Mouse (Mus musculus) myocyte (in vitro differentiated cells): ENCODE data around the gene Ctu2. TPM values are rescaled to one million over a fixed set of nuclear protein-coding genes. Genes with fewer than 3 reads are reported as not detected.
A peak's percentile ranks its signal among the peaks of the same experiment; 100 is the strongest.

Experiments
- H3K27me3 ChIP-seq: one replicate; pipeline ENCODE4 v1.6.1; 2011; ENCODE audit not compliant: control insufficient read depth, insufficient read depth, insufficient read length
- H3K36me3 ChIP-seq: one replicate; pipeline ENCODE4 v1.6.1; 2011; ENCODE audit not compliant: control insufficient read depth, insufficient read depth
- H3K4me2 ChIP-seq: one replicate; pipeline ENCODE4 v1.6.1; 2011; ENCODE audit warnings: low read depth, control low read depth
- H3K4me3 ChIP-seq: one replicate; pipeline ENCODE4 v1.5.1; 2011; ENCODE audit warnings: mild to moderate bottlenecking, control low read depth, moderate library complexity
- H3K79me2 ChIP-seq: one replicate; pipeline ENCODE4 v1.6.1; 2011; ENCODE audit not compliant: control insufficient read depth, insufficient read depth
- H3ac ChIP-seq: one replicate; pipeline ENCODE4 v1.6.1; 2011; ENCODE audit not compliant: control insufficient read depth, insufficient read length
- CEBPB ChIP-seq: IDR thresholded peaks from 2 replicates; pipeline ENCODE4 v1.6.1; 2011; ENCODE audit warnings: mild to moderate bottlenecking, moderate library complexity; ENCODE audit not compliant: poor library complexity, insufficient read depth, severe bottlenecking
- E2F4 ChIP-seq: IDR thresholded peaks from one replicate; pipeline ENCODE4 v1.6.1; 2011; ENCODE audit warnings: mild to moderate bottlenecking, control low read depth, moderate library complexity; ENCODE audit not compliant: insufficient read depth
- MAX ChIP-seq: IDR thresholded peaks from one replicate; pipeline ENCODE4 v1.6.1; 2011; ENCODE audit warnings: low read depth, mild to moderate bottlenecking, control low read depth
- MYOD1 ChIP-seq, 3 experiments: IDR thresholded peaks; one replicate each; pipeline ENCODE4 v1.6.1; 2011; ENCODE audit warnings: control low read depth in 2 of 3, low read depth in 2 of 3, mild to moderate bottlenecking in 2 of 3, moderate library complexity in 1 of 3; ENCODE audit not compliant: insufficient read length in 2 of 3, control insufficient read depth in 1 of 3
- MYOG ChIP-seq, 3 experiments: IDR thresholded peaks; one replicate each; pipeline ENCODE4 v1.6.1; 2011; ENCODE audit warnings: control low read depth in 2 of 3, low read depth in 2 of 3, mild to moderate bottlenecking in 2 of 3; ENCODE audit not compliant: insufficient read length in 2 of 3, control insufficient read depth in 1 of 3, insufficient read depth in 1 of 3
- POLR2A ChIP-seq: IDR thresholded peaks from one replicate; pipeline ENCODE4 v1.6.1; 2011; ENCODE audit warnings: low read depth, mild to moderate bottlenecking, control low read depth, moderate library complexity; ENCODE audit not compliant: insufficient read length
- POLR2AphosphoS2 ChIP-seq: IDR thresholded peaks from one replicate; pipeline ENCODE4 v1.6.1; 2011; ENCODE audit warnings: low read depth, control low read depth; ENCODE audit not compliant: insufficient read length
- REST ChIP-seq: IDR thresholded peaks from one replicate; pipeline ENCODE4 v1.6.1; 2011; ENCODE audit warnings: mild to moderate bottlenecking, control low read depth, moderate library complexity; ENCODE audit not compliant: insufficient read depth, insufficient read length
- SRF ChIP-seq: IDR thresholded peaks from one replicate; pipeline ENCODE4 v1.6.1; 2011; ENCODE audit warnings: low read depth; ENCODE audit not compliant: control insufficient read depth, insufficient read length
- TCF12 ChIP-seq: IDR thresholded peaks from one replicate; pipeline ENCODE4 v1.6.1; 2011; ENCODE audit warnings: mild to moderate bottlenecking, control low read depth; ENCODE audit not compliant: poor library complexity, insufficient read depth, severe bottlenecking
- TCF3 ChIP-seq: IDR thresholded peaks from one replicate; pipeline ENCODE4 v1.6.1; 2011; ENCODE audit warnings: low read depth, control low read depth; ENCODE audit not compliant: insufficient read length
- USF1 ChIP-seq: IDR thresholded peaks from one replicate; pipeline ENCODE4 v1.6.1; 2011; ENCODE audit warnings: low read depth, mild to moderate bottlenecking, control low read depth, moderate library complexity
- polyA plus RNA-seq: library from polyadenylated mRNA; unstranded; fragments of >200 nt; fragmentation: generic; extraction: Trizol; gene quantifications from one replicate; pipeline ENCODE4 v1.2.1, GENCODE M21; 2012; ENCODE audit warnings: missing spikeins

The Ctu2 gene
- polyA plus RNA-seq, 1 experiment, result 31.5 TPM

- H3K27me3 ChIP-seq, result no peaks in the 10 kb centered on the region
- H3K36me3 ChIP-seq, result peaks cover 7% of the 10 kb centered on the region
- peaks cover 16% of the 10 kb centered on the region for H3K79me2 ChIP-seq
- H3K4me2 ChIP-seq, result peak overlapping the region; percentile 91
- H3K4me3 ChIP-seq, result no peak overlapping the region
- TF ChIP-seq TCF3 (no peak), POLR2A (no peak), CEBPB (no peak), TCF12 (no peak)
- H3ac ChIP-seq, result no peak overlapping the region
Measured at GRCm38 (mm10) chr8:122441326-122441725, 34.6 kb upstream of the Ctu2 start.

DNA sequence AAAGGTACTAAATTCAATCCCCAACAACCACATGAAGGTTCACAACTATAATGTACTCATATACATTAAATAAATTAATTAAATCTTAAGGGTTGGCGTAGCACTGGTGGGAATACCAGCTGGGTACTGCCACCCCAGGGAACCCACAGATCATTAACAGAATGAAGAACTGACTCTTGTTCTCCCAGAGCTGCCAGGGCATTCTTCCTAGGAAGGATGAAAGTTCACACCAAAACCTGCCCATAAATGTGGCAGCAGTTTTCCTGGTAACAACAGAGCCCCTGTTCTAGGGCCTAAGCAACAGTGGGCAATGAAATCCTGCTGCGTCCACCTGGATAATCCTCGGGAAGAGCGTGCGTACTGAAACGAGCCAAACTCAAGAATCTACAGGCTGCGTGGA lies 33.6 kb upstream of the Ctu2 start:
- TF ChIP-seq TCF12 (no peak), POLR2A (no peak), TCF3 (no peak), E2F4 (no peak), USF1 (no peak), SRF (no peak), CEBPB (no peak)
- peaks cover 4% of the 10 kb centered on the region for H3K36me3 ChIP-seq
- H3K27me3 ChIP-seq, result no peaks in the 10 kb centered on the region
- H3K4me3 ChIP-seq, result peak overlapping the region; percentile 65
- peaks cover 16% of the 10 kb centered on the region for H3K79me2 ChIP-seq
- peak overlapping the region; percentile 91 for H3K4me2 ChIP-seq
- H3ac ChIP-seq, result peak overlapping the region; percentile 13

GRCm38 (mm10) chr8:122442781-122443180 lies 33.2 kb upstream of the Ctu2 start:
- TF ChIP-seq TCF12 (no peak), MYOD1 (IDR thresholded peaks at IDR 0.05; ENCODE audit: control insufficient read depth in 1 of 3, insufficient read length in 2 of 3, low read depth in 2 of 3) (no peak), E2F4 (no peak), POLR2A (no peak), MAX (no peak), CEBPB (no peak), POLR2AphosphoS2 (no peak), MYOG (IDR thresholded peaks at IDR 0.05; ENCODE audit: control insufficient read depth in 1 of 3, insufficient read depth in 1 of 3, insufficient read length in 2 of 3, low read depth in 2 of 3) (no peak), TCF3 (no peak), USF1 (no peak), SRF (no peak), REST (no peak)
- H3K36me3 ChIP-seq, result peaks cover 4% of the 10 kb centered on the region
- peak overlapping the region; percentile 65 for H3K4me3 ChIP-seq
- peak overlapping the region; percentile 91 for H3K4me2 ChIP-seq
- H3K79me2 ChIP-seq, result peaks cover 16% of the 10 kb centered on the region
- H3K27me3 ChIP-seq, result no peaks in the 10 kb centered on the region
- peak overlapping the region; percentile 13 for H3ac ChIP-seq

GRCm38 (mm10) chr8:122443262-122444006 lies 32.5 kb upstream of the Ctu2 start, which contains the start of gene Mvd:
Gene Mvd (minus strand): TSS chr8:122443422.
- no peak for TF ChIP-seq REST
- TF ChIP-seq MYOG (IDR thresholded peaks at IDR 0.05; ENCODE audit: control insufficient read depth in 1 of 3, insufficient read depth in 1 of 3, insufficient read length in 2 of 3, low read depth in 2 of 3), result peak in 1 of 3 experiments; percentile 4
- peak in 2 of 3 experiments; percentile 6 to 11 for TF ChIP-seq MYOD1 (IDR thresholded peaks at IDR 0.05; ENCODE audit: control insufficient read depth in 1 of 3, insufficient read length in 2 of 3, low read depth in 2 of 3)
- peak; percentile 94 for TF ChIP-seq POLR2A
- no peak for TF ChIP-seq TCF12
- TF ChIP-seq TCF3, result no peak
- TF ChIP-seq USF1, result no peak
- TF ChIP-seq CEBPB, result no peak
- TF ChIP-seq E2F4, result no peak
- peak; percentile 95 for TF ChIP-seq POLR2AphosphoS2
- peak; percentile 28 for TF ChIP-seq SRF
- TF ChIP-seq MAX, result no peak
- Histone ChIP-seq H3ac (peak within 1 kb of the TSS; percentile 13), H3K79me2 (peaks cover 16% of the 10 kb centered on the region), H3K4me2 (peak within 1 kb of the TSS; percentile 91), H3K36me3 (peaks cover 4% of the 10 kb centered on the region), H3K27me3 (no peaks in the 10 kb centered on the region), H3K4me3 (peak within 1 kb of the TSS; percentile 65)
